Mouse (Mus musculus) retina, postnatal 7 days (tissue): ENCODE measurements around the gene Pygo2.

ENCODE experiments used
- DNase-seq: peaks from one replicate; pipeline ENCODE4 v3.0.0-alpha.2; 2012; ENCODE audit warnings: low read depth, low spot score

The Pygo2 gene

DNA sequence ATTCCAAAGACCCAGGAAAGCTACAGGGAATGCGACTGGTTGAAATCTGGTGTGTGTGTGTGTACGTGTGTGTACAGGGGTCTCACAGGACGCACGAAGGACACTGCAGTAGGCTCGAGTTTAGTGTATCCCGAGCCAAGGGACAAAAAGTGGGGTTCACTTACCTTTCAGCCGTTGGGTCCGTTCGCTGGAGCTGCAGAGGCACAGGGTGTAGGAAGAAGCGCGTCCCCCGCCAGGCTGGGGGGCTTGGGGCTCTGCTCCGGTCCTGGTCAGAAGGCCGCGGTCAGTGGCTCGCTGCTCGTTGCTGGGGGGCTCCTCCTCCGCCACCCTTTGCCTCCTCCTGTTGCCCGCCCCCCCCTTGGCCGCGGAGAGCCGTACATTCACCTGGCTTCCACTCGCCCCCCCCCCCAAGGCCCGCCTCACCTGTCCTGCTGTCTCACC lies 37.1 kb upstream of the Pygo2 start:
- DNase-seq, result no peak

DNA sequence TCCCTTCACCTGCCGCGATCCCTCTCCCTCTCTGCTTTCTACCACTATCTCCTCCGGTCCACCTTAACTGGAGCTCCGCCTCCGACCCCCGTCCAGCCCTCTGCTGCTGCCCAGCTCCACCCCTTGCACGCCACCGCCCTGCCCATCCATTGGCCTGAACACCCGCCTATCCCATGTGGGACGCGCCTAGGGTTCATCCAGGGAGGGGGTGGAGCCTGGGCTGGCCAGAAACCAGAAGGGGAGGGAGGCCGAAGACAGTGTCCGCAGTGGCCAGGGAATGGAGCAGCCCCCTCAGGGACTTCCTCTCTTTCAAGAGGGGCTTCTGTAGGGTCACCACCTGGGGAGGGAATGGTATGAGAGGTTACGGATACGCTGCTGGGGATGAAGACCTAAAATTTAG lies 36.4 kb upstream of the Pygo2 start:
- peak; percentile 94 for DNase-seq

DNA sequence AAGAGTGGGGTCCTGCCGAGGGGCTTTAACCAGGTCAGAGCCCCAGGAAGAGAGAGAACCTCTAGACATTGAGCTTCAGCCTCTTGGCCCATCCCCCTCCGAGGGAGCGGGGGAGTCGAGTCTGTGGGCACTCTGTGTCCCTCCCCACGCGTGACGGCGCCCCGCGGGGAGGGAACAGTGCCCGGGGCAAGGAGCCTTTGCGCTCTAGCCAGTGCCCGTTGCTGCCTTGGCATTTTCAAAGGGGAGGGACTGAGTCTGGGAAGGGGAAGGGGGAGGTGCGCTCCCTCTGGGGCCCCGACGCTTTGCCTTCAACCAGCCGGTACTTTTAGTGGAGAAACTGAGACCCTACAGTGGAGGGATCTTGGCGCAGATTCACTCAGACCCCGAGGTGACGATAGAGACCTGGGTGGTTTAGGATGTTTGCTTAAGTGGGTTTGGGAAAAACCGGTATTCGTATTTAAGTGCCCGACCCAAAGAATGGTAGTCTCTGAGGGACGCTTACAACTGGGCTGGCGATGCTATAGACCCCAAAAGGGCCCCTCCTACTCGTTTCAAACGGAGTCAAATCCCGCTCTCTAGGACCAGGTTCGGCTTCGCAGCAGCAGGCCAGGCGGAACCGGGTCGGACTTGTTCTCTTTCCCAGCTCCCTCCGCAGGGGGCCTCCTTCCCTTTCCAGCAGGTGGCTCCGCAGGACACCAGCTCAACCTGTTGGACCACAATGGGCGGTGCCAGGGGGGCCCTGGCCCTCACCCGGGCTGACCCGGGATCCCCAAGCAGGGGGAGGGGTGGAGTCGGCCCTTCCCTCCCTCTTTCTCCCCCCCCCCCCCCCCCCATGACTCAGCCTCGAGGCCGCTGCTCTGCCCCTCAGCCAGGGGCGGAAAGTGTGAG lies 35.8 kb upstream of the Pygo2 start, which contains the start of gene Zbtb7b:
Gene Zbtb7b (minus strand): TSS at position 771 of the 888 bp plus-strand sequence.
- DNase-seq, result peak; percentile 68

DNA sequence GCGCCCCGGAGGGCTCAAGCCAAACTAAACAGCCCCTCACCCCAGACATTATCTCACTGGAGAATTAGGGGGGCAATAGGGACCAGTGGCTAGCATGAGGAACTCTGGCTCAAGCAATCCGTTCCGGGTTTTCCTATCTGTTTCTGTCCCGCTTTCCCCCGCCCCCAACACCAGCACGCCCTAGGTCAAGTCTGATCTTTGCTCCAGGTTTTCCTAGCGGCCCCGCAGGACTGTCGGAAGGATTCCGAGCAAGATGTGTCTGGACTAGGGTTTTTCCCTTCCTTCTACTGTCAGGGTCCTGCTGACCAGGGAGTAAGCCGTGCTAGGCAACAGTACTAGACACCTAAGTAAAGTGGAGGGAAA lies 35.1 kb upstream of the Pygo2 start:
- peak; percentile 79 for DNase-seq

DNA sequence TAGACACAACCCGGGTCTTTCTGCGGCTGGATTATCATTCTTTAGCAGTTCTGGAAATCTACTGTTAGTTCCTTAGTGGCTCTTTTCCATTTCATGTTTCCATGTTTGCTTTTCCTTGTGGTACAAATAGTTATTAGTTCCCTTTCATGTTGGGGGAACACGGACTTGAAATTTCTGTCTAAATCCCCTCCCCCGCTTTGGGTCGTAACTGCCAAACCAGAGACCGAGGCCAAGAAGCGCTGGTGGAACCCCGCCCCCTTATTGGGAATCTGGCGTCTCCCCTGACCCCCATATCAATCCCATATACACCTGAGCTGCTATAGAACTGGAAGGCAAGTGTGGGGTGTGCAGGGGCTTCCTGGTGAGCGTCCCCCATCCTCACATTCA lies 34.6 kb upstream of the Pygo2 start:
- no peak for DNase-seq

DNA sequence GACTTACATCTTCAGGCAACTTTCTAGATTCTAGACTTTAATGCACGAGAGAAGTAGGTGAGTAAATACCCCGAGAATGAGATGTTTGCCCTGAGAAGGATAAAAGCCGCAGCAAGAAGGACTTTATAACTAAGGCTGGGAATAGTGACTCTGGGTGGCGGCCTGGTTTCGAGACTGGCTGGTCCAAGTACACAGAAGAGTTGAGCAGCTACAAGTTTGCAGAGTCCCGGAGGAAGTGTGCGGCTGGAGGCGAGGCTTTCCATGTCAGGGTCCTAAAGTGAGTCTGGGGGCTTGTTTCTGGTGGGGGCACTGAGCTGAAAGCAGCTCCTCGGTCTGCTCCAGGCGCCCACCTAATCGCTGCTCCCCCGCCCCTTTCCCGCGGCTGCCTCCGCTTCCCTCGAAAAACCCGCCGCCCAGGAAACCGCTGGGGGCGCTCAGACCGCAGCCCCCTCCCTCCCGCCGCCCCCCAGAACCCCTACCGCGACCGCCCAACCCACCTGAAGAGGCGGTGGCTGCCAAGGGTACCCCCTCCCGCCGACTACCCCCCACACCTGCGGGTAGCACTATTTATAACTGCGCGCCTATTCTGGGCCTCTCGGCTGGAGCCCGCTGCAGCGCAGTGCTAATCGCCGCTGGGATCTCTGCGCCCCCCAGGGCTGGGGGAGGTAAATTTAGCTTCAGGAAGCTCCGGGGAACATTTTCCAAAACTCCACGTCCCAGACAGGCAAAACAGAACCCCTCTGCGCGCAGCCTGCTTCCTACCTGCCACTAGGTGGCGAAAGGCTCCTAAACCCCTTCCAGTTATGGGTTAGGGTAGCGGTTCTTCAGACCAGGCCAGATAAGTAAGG lies 34.0 kb upstream of the Pygo2 start:
- no peak for DNase-seq

DNA sequence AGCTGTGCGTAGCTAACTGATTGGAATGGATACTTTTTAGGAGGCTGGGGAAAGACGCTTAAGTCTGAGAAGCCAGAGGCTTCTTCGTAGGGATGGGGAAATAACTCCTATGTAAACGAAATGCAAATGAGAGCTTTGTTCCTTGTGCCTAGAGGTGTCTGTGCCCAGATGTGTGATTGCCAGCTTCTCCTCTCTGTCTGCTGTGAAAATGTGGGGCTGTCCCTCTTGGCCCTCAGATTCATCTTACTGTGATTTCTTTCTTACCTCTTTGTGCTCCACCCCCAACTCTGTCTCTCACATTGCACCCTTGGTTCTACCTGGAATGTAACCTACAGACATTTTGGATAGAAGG lies 33.4 kb upstream of the Pygo2 start:
- no peak for DNase-seq

DNA sequence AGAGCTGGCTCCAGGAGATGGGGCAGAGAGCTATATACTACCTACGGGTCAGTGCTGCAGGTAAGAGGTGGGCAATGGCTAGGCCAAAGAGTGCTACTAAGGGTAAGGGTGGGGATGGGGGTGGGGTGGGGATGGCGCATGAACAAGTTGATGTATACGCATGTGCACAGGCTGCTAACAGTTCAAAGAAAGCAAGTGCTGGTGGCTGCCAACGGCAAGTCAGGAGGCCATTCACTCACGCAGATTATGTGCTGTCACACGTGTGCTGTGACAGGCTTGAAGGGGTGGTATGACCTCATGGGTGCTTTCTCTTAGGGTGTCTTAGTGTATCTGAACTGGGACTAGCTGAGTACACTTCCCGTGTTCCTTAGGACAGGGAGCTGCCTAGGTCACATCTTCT lies 28.7 kb upstream of the Pygo2 start:
- DNase-seq, result no peak

DNA sequence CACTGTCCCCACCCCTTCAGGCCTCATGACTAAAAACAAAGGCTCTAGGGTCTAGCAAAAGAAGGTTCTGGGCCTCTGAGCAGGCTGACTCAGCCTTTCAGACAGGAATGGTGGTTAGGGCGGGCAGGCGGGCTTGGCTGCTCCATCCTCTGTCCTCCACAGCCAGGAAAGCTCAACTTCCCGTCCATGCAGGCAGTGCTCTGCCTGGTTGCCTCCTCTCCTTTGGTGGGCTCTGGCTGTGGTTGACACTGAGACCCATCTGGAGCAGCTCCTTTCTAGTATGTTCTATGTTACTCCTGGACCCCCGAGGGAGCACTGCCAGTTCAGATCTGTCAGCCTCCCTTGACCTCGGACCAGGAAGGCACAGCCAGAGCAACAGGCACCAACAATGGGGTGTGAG lies 27.3 kb upstream of the Pygo2 start, which contains the start of gene Lenep:
Gene Lenep (minus strand): TSS at position 101 of the 400 bp plus-strand sequence.
- DNase-seq, result no peak

DNA sequence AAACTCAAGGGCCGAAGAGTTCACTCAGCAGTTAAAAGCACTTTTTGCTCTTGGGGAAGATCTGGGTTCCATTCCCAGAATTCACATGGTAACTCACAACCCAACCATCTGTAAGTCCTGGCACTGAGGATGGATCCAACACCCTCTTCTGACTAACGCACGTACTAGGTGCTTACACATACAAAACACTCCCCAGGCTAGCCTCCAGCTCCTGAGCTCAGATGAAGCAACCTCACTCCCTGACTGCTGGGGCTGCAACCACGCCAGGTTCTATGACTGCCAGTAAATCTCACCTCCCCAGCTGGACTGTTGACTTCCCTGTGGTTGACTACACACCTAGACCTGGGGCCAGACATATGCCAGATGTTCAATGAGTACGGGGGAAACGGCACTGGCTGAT lies 23.1 kb upstream of the Pygo2 start:
- DNase-seq, result no peak

DNA sequence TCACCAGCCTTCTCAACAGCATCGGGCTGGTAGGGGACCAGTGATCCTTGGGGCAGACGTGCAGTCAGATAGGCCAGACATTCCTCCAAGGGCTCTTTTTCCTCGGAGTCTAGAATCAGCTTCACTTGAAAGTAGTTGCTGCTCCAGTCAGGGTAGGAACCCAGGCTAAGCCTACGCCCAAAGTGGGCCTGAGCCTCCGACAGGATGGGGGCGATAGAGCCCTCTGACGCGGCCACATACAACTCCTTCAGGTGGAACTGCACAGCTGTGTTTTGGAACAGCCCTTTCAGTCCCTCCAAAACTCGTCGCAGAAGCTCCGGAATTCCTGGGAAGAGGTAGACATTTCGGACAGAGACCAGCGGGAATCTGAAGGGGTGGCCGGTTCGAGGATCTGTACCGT lies 21.6 kb upstream of the Pygo2 start:
- DNase-seq, result no peak

DNA sequence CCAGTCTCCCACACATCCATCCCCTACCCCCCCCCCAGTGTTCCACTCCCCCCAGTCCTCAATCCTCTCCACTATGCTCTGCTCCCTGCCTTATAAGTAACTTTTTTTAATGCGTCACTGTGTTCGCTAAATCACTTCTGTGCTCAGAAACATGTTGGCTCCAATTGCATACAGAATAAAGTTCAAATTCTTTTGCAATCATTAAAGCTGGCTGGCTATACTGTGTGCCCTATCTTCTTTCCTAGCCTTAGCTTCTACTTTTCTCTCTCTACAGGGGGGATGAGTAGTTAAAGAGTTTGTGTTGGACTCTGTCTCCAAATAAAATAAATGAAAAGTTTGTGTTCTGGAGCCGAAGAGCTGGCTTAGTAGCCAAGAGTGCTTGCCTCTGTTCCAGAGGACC lies 20.3 kb upstream of the Pygo2 start:
- DNase-seq, result no peak

DNA sequence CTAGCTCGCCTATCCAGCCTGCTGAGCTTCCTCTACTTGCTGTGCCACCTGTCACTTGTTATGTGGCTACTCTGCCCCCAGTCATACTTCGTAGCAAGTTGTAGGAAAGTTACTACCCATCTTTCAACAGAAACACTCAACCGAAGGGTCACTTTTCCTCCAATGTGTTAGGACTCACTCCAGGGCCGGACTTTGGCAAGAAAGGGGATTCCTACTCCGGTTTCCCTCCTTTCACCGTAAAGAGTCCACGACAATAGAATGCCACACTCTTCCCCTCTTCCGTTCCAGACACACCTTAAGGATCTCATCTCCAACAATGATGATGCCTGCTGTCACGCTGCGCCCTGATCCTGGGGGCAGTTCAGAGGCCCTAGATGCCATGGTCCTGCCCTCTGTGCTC lies 19.1 kb upstream of the Pygo2 start:
- no peak for DNase-seq

DNA sequence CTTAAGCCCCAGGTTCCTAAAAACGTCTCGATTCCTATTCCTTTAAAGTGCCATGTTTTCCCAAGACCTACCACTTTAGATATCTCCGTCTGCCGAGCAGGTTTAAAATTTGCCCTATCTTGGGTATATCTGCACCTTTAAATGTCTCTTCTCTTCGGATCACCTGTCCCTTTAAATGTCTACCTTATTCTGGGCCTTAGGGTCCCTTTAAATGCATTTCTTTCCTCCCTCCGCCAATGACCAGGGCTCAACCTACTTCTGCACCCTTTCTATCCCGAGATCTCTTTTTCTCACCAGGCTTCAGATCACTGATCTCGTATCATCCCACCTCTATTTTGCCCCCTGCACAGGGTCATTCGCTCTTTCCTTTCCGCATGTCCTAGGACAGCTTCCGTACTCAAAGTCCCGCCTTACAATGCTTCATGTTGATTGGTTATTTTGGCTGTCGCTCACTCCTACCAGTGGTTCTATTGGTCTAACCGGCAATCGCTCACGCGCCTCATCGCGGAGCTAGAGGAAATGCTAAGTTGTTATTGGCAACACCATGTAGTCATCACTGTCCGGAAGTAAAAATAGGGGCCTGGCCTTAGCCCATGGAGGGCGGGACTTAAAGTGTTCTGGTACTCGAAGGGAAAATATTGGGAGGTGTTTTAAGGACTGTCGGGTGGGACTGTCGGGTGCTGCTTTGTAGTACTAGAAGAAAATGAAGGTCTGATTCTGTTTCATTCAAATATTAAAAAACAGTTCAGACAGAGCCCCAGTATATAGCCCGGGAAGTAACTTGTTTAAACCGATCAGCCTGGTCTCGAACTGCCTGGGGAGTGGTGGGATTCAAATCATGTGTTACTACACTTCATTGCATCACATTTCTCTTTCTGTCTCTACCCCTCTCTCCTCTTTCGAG lies 18.3 kb upstream of the Pygo2 start, which contains the start of gene Flad1:
Gene Flad1 (minus strand): TSS at position 381 of the 904 bp plus-strand sequence.
- peak; percentile 100 for DNase-seq

DNA sequence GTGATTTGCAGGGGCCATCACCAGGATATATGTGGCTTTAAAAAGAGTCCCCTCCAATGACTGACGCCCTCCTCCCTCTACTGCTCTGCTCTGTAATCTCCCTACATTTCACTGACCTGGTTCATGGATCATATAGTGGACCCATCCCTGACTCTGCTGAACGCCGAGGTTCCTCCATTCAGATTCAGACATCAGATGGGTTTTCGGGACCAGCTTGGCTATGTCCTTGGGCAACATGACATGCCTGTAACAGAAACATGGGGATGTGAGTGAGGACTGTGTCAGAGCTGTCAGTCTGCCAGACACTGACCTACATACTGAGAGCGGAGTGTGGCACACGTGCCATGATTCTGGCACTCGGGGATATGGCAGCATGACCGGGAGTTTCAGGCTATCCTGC lies 13.9 kb upstream of the Pygo2 start:
- DNase-seq, result no peak

DNA sequence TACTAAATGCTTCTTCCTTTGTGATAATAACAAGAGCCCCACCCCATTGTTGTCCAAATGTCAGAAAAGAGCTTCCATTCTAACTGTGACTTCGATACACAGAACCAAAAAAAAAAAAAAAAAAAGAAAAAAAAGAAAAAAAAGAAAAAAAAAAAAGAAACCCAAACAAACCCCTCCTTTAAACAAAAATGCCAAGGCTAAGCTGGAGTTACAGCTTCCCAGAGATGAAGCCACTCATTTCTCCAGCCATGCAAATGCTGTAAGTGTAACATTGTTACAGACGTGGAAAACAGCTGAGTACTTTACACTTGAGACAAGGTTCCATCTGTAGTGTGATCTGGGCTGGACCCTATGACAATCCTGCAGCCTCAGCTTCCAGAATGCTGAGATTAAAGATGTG lies 12.9 kb upstream of the Pygo2 start:
- DNase-seq, result no peak

DNA sequence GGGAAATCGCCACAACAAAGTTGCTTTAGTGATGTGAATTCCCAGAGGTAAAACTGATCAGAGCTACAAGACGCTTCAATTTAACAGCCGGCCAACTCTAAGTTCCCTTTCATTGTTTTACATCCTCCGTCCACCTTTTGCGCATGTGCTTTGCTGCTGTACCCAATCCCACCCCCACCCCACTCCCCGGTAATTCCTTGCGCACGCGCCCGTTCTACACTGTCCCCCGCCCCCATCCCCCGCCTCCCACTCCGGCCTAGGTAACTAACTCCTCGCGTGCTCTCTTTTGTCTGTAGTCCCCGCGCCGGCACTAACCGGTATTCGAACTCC lies 12.2 kb upstream of the Pygo2 start:
- no peak for DNase-seq

DNA sequence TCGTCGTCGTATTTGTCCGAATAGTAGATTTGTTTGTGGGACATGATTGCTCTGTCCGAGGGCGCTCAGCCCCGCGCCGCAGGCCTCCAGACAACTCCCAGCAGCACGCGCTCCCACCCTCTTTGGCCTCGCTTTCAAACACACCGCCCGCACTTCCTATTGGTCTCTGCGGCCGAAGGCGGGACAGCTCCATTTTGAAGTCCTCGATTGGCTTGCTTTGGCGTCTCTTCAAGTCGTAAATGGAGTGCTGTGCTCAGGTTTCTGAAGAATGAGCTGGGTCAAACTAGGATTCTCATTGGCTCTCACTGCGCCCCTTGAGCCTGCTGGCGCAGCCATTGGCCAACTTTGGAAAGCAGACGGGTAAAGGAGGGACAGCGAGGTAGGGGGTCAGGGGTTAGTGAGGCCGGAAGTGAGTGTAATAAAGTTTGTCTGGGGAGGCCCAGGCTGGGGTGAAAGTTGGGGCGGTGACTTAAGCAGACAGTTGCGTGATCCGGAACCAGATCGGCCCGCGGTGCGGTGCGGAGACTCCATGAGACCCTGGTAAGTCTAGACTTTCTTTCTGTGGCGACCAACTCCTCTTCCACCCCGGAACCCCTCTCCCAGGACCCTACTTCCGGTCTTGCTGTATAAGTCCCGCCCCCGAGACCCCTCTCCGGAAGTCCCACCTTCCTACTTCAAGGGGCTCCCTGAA lies 11.7 kb upstream of the Pygo2 start, which contains the start of the genes Cks1b and Shc1:
Gene Cks1b (minus strand): TSS at position 214 of the 691 bp plus-strand sequence.
Gene Shc1 (plus strand): TSS at position 274 of the 691 bp plus-strand sequence.
- DNase-seq, result peak; percentile 93

DNA sequence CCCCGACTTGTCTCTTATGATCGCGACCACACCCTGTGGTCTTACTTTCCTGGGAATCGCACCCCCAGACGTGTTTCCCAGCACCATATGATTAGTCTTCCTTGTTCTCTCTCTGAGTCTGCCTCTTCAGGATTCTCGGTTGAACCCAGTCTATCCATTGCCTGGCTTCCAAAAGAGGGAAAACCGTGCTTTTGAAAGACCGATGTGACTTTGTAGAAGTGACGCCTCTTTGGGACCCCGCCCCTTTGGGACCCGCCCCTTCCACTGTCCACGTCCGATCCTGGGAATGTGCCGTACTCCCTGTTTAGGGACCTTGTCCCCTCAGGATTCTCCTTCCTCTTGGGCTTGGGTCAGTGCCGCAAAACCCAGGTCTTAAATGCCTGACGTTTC lies 11.2 kb upstream of the Pygo2 start:
- DNase-seq, result no peak

DNA sequence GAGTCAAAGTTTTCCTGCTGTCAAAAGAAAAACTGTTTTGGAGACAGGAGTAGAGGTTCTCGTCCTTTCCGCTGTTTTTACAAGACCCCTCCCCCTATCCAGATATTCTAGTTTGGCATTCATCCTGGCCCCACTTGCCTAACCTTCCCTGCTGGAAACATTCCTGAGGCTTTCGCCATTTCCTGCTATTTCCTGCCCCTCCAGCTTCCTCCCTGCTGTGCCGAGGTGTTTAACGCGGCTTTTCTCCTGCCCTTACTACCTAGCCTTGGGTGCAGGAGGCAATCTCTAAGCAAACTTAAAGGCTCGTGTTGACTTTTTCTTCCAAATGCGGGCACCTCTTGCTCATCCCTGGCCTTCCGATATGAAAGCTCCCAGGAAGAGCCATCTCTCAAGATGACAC lies 10.4 kb upstream of the Pygo2 start:
- no peak for DNase-seq

DNA sequence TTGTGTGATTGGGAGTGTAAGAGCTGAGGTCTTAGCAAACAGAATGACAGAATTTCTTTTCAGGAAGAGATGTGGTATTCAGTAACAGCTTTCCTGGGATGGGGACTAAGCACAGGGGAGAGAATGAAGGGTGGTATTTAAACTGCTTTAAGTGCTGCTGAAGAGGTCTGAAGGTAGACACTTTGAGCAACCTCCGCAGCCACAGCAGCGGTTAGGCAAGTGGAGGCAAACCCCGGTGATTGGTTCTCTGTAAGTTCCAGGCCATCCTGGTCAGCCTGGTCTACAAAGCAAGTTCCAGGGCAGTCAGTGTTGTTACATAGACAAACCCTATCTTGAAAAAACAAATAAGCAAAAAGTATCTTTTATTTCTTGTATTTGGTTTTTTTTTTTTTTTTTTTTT lies 10.0 kb upstream of the Pygo2 start:
- DNase-seq, result no peak
